ENCODE assay signal across 8 mouse cellular contexts in the genomic region with DNA sequence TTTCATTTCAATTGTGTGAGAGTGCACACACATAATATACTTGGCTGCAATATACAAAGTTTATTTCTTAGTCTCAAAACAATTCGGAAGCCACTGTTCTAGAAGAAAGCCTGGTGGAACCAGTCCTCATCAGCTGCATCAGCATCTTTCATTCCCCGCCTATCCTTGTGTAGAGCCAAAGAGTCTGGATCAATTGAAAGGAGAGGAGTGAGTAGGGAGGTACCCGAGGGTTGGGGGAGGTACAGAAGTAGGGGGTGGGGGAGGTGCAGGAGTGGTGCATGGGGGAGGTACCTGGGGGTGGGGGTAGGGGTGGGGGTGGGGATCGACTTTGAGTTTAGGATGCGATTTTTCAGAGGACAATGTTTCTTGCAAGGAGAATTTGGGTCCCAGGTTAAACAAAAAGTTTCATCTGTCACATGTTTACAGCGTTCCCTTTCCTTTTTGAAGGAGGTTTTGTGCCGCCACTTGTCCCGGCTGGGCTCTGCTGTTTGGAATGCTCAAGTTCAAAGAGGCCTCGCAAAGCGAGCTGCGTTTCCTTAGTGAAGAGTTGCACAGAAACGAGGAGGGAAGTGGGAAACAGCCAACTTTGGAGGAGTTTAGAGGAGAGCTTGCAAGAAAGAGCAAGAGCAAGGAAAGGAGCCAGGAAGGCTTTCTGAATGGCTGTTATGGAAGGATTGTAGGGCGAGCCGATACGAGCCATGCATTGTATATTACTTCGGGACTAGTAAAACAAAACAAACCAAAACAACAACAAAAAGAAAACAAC.
A peak's percentile ranks its signal among the peaks of the same experiment; 100 is the strongest.
DNase-seq lines count a peak whose midpoint lies in the region; ATAC-seq and TF ChIP-seq lines count a peak whose summit lies in the region.

No protein-coding gene starts in this region.

- H3K9ac ChIP-seq in embryonic facial prominence, embryonic 14.5 days (ENCODE audit: low read depth, low read length) = peak overlapping the region; percentile 45; the same call in 1 of the 2 replicates
- no peak overlapping the region for H3K9ac ChIP-seq in hindbrain, embryonic 16.5 days (ENCODE audit: low read depth, low read length)
- H3K9ac ChIP-seq in limb, embryonic 13.5 days = no peak overlapping the region
- no peak overlapping the region for H3K9ac ChIP-seq in neural tube, embryonic 11.5 days (ENCODE audit: low read length)

- H3K27me3 ChIP-seq in kidney, adult 2 months (replicated peaks; ENCODE audit: control insufficient read depth, insufficient read depth, low read length) = no peaks in the 10 kb centered on the region
- no peaks in the 10 kb centered on the region for H3K27me3 ChIP-seq in embryonic facial prominence, embryonic 14.5 days (replicated peaks; ENCODE audit: control insufficient read depth, insufficient read depth, low read length)
- no peaks in the 10 kb centered on the region for H3K27me3 ChIP-seq in hindbrain, embryonic 16.5 days (replicated peaks; ENCODE audit: control insufficient read depth, insufficient read depth, low read length)
- no peaks in the 10 kb centered on the region for H3K27me3 ChIP-seq in limb, embryonic 13.5 days
- no peaks in the 10 kb centered on the region for H3K27me3 ChIP-seq in neural tube, embryonic 11.5 days (ENCODE audit: control insufficient read depth, insufficient read depth, low read length)

- peak; percentile 2 for DNase-seq in kidney, adult 2 months
- no peak for DNase-seq in kidney, adult 8-10 months
- peak; percentile 66 for DNase-seq in embryonic facial prominence, embryonic 14.5 days (ENCODE audit: low spot score)
- DNase-seq in neural tube, embryonic 11.5 days (ENCODE audit: low spot score) = peak; percentile 11
- no peak for DNase-seq in spleen, postnatal 10 days (ENCODE audit: low spot score in 2 of 2)
- no peak for DNase-seq in natural killer cell, adult 2 months (ENCODE audit: low spot score in 2 of 2)

- H3K36me3 ChIP-seq in kidney, adult 2 months (ENCODE audit: control insufficient read depth, insufficient read depth, low read length) = no peaks in the 10 kb centered on the region
- H3K36me3 ChIP-seq in embryonic facial prominence, embryonic 14.5 days (ENCODE audit: control insufficient read depth, insufficient read depth, low read length) = no peaks in the 10 kb centered on the region
- H3K36me3 ChIP-seq in hindbrain, embryonic 16.5 days (ENCODE audit: control insufficient read depth, insufficient read depth, low read length) = no peaks in the 10 kb centered on the region
- no peaks in the 10 kb centered on the region for H3K36me3 ChIP-seq in limb, embryonic 13.5 days
- H3K36me3 ChIP-seq in neural tube, embryonic 11.5 days (ENCODE audit: control insufficient read depth, insufficient read depth, low read length) = no peaks in the 10 kb centered on the region

- TF ChIP-seq CTCF in kidney, adult 2 months (conservative IDR thresholded peaks at IDR 0.05; ENCODE audit: insufficient read depth, insufficient read length, low read depth, low read length) = no peak

- H3K4me3 ChIP-seq in kidney, adult 2 months (ENCODE audit: insufficient read depth, low read depth, low read length) = no peak overlapping the region
- H3K4me3 ChIP-seq in embryonic facial prominence, embryonic 14.5 days (ENCODE audit: low read depth, low read length) = peak overlapping the region; percentile 14
- H3K4me3 ChIP-seq in hindbrain, embryonic 16.5 days (ENCODE audit: low read length) = no peak overlapping the region
- H3K4me3 ChIP-seq in limb, embryonic 13.5 days = peak overlapping the region; percentile 29
- no peak overlapping the region for H3K4me3 ChIP-seq in neural tube, embryonic 11.5 days (ENCODE audit: low read depth, low read length)

- no peak for ATAC-seq in embryonic facial prominence, embryonic 14.5 days (ENCODE audit: low read depth)
- ATAC-seq in hindbrain, embryonic 16.5 days = peak; percentile 95
- ATAC-seq in limb, embryonic 13.5 days (ENCODE audit: low FRiP score, low read depth) = no peak
- ATAC-seq in neural tube, embryonic 11.5 days (ENCODE audit: insufficient read depth, low FRiP score, low TSS enrichment) = no peak

- H3K27ac ChIP-seq in kidney, adult 2 months (ENCODE audit: insufficient read depth, low read depth, low read length) = no peak overlapping the region
- H3K27ac ChIP-seq in embryonic facial prominence, embryonic 14.5 days (replicated peaks; ENCODE audit: low read depth, low read length) = 0 out of 2 replicates have a peak overlapping the region, but pooled peaks have one; percentile 33
- peak overlapping the region; percentile 44; the same call in 1 of the 2 replicates for H3K27ac ChIP-seq in hindbrain, embryonic 16.5 days (ENCODE audit: low read depth, low read length)
- no peak overlapping the region for H3K27ac ChIP-seq in limb, embryonic 13.5 days
- H3K27ac ChIP-seq in neural tube, embryonic 11.5 days (ENCODE audit: low read depth, low read length) = no peak overlapping the region

- H3K4me2 ChIP-seq in embryonic facial prominence, embryonic 14.5 days (ENCODE audit: low read depth, low read length) = peak overlapping the region; percentile 49
- H3K4me2 ChIP-seq in hindbrain, embryonic 16.5 days (ENCODE audit: low read length) = peak overlapping the region; percentile 36
- peak overlapping the region; percentile 56 for H3K4me2 ChIP-seq in limb, embryonic 13.5 days (replicated peaks)
- peak overlapping the region; percentile 7; the same call in 1 of the 2 replicates for H3K4me2 ChIP-seq in neural tube, embryonic 11.5 days (ENCODE audit: low read depth)

- H3K4me1 ChIP-seq in kidney, adult 2 months (ENCODE audit: control insufficient read depth, insufficient read depth, low read length) = no peaks in the 10 kb centered on the region
- no peaks in the 10 kb centered on the region for H3K4me1 ChIP-seq in embryonic facial prominence, embryonic 14.5 days (ENCODE audit: control insufficient read depth, insufficient read depth, low read length)
- H3K4me1 ChIP-seq in hindbrain, embryonic 16.5 days (ENCODE audit: control insufficient read depth, insufficient read depth, low read depth, low read length) = no peaks in the 10 kb centered on the region
- peaks cover 9% of the 10 kb centered on the region; the same call in 1 of the 2 replicates for H3K4me1 ChIP-seq in limb, embryonic 13.5 days
- no peaks in the 10 kb centered on the region for H3K4me1 ChIP-seq in neural tube, embryonic 11.5 days (ENCODE audit: control insufficient read depth, insufficient read depth, low read length)

- no peaks in the 10 kb centered on the region for H3K9me3 ChIP-seq in embryonic facial prominence, embryonic 14.5 days (ENCODE audit: control insufficient read depth, low read length)
- H3K9me3 ChIP-seq in hindbrain, embryonic 16.5 days (ENCODE audit: control insufficient read depth, low read length) = no peaks in the 10 kb centered on the region
- no peaks in the 10 kb centered on the region for H3K9me3 ChIP-seq in limb, embryonic 13.5 days
- H3K9me3 ChIP-seq in neural tube, embryonic 11.5 days (ENCODE audit: control insufficient read depth, low read length) = no peaks in the 10 kb centered on the region

- no peak for TF ChIP-seq POLR2A in kidney, adult 2 months (IDR thresholded peaks at IDR 0.05; ENCODE audit: low read depth, low read length)

- WGBS in kidney, adult 2 months = 34% methylated on average over 16 of the region's 16 CpGs
- WGBS in embryonic facial prominence, embryonic 14.5 days = 22% methylated on average over 16 of the region's 16 CpGs
- 23% methylated on average over 16 of the region's 16 CpGs for WGBS in hindbrain, embryonic 16.5 days
- WGBS in limb, embryonic 13.5 days = 24% methylated on average over 16 of the region's 16 CpGs
- 26% methylated on average over 16 of the region's 16 CpGs for WGBS in neural tube, embryonic 11.5 days

Comparison
In these comparisons a context has a peak if more than half of its experiments do, and no peak if none do; other contexts are left out.
1. DNase-seq: peak in kidney, adult 2 months (single experiment), embryonic facial prominence, embryonic 14.5 days (single experiment) and neural tube, embryonic 11.5 days (single experiment); none in kidney, adult 8-10 months (0 of 2), spleen, postnatal 10 days (0 of 2) and natural killer cell, adult 2 months (0 of 2).
2. H3K27ac ChIP-seq: peak in embryonic facial prominence, embryonic 14.5 days (single experiment) and hindbrain, embryonic 16.5 days (single experiment); none in kidney, adult 2 months (single experiment), limb, embryonic 13.5 days (single experiment) and neural tube, embryonic 11.5 days (single experiment).
3. H3K4me3 ChIP-seq: peak in embryonic facial prominence, embryonic 14.5 days (single experiment) and limb, embryonic 13.5 days (single experiment); none in kidney, adult 2 months (single experiment), hindbrain, embryonic 16.5 days (single experiment) and neural tube, embryonic 11.5 days (single experiment).
4. Peak in every context shown above with its lines, with median percentiles within 50 percentile points of each other: H3K4me2 ChIP-seq.